Comparison of ENCODE assay signal across 12 mouse cellular contexts in the genomic region with DNA sequence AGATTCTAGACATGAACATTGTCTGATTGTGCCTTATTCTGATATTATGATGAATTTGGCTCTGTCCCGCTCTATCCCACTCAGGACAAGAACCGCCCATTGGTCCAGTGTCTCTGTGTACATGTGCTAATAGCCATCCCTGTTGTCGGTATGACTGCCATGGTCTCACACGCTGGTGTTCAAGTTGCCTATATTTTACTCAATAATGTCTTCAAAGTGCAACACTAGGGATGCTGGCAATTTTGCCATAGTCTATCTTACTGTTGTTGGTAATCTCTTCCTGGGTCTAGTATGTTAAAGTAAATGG. TPM values are rescaled to one million over a fixed set of nuclear protein-coding genes. Genes with fewer than 3 reads are reported as not detected.
A peak's percentile ranks its signal among the peaks of the same experiment; 100 is the strongest.
DNase-seq lines count a peak whose midpoint lies in the region; ATAC-seq and TF ChIP-seq lines count a peak whose summit lies in the region.
"Had no signal": no experiment of that assay in that cellular context is flagged by ENCODE, and none has a peak within 500 bp of the region (broad histone marks: within the 10 kb centered on the region; RNA-seq: fewer than 3 reads in every experiment).

No protein-coding gene starts in this region.

- no peak overlapping the region for H3K4me3 ChIP-seq in embryonic facial prominence, embryonic 11.5 days (ENCODE audit: low read depth, low read length)
- H3K4me3 ChIP-seq in embryonic facial prominence, embryonic 10.5 days = no peak overlapping the region; the same call in 1 of the 2 replicates
- no peak overlapping the region for H3K4me3 ChIP-seq in hindbrain, embryonic 12.5 days
- H3K4me3 ChIP-seq in hindbrain, embryonic 10.5 days = no peak overlapping the region
- no peak overlapping the region for H3K4me3 ChIP-seq in lung, embryonic 14.5 days (ENCODE audit: low read depth, low read length)
- H3K4me3 ChIP-seq in midbrain, embryonic 15.5 days = no peak overlapping the region
- H3K4me3 ChIP-seq: neural tube, embryonic 12.5 days had no signal

- 0 out of 2 replicates have a peak, but pooled peaks have one; percentile 17 for ATAC-seq in embryonic facial prominence, embryonic 11.5 days (replicated peaks; ENCODE audit: insufficient number of reproducible peaks, low FRiP score, low TSS enrichment, low read depth)
- 0 out of 2 replicates have a peak, but pooled peaks have one; percentile 54 for ATAC-seq in hindbrain, embryonic 12.5 days (ENCODE audit: low FRiP score)
- 0 out of 2 replicates have a peak, but pooled peaks have one; percentile 4 for ATAC-seq in lung, embryonic 14.5 days (ENCODE audit: insufficient read depth)
- peak; percentile 45; the same call in 1 of the 2 replicates for ATAC-seq in midbrain, embryonic 15.5 days (replicated peaks)

- no peaks in the 10 kb centered on the region for H3K36me3 ChIP-seq in embryonic facial prominence, embryonic 11.5 days (replicated peaks; ENCODE audit: control insufficient read depth, insufficient read depth, low read depth, low read length)
- no peaks in the 10 kb centered on the region for H3K36me3 ChIP-seq in embryonic facial prominence, embryonic 10.5 days (replicated peaks)
- H3K36me3 ChIP-seq in hindbrain, embryonic 12.5 days = no peaks in the 10 kb centered on the region
- no peaks in the 10 kb centered on the region for H3K36me3 ChIP-seq in hindbrain, embryonic 10.5 days
- no peaks in the 10 kb centered on the region for H3K36me3 ChIP-seq in lung, embryonic 14.5 days (ENCODE audit: insufficient read depth)
- H3K36me3 ChIP-seq in midbrain, embryonic 15.5 days (replicated peaks) = no peaks in the 10 kb centered on the region
- H3K36me3 ChIP-seq: embryonic facial prominence, embryonic 12.5 days; heart, embryonic 15.5 days; neural tube, embryonic 12.5 days had no signal

- H3K9ac ChIP-seq in embryonic facial prominence, embryonic 11.5 days (replicated peaks; ENCODE audit: low read length) = peak overlapping the region; percentile 25; the same call in 1 of the 2 replicates
- H3K9ac ChIP-seq in hindbrain, embryonic 12.5 days = peak overlapping the region; percentile 33; the same call in 1 of the 2 replicates
- no peak overlapping the region for H3K9ac ChIP-seq in lung, embryonic 14.5 days
- H3K9ac ChIP-seq in midbrain, embryonic 15.5 days = no peak overlapping the region
- H3K9ac ChIP-seq: liver, embryonic 14.5 days had no signal

- no peaks in the 10 kb centered on the region for H3K9me3 ChIP-seq in embryonic facial prominence, embryonic 11.5 days (replicated peaks; ENCODE audit: control insufficient read depth, low read length)
- H3K9me3 ChIP-seq in embryonic facial prominence, embryonic 10.5 days = no peaks in the 10 kb centered on the region
- H3K9me3 ChIP-seq in hindbrain, embryonic 12.5 days (replicated peaks) = no peaks in the 10 kb centered on the region
- no peaks in the 10 kb centered on the region for H3K9me3 ChIP-seq in hindbrain, embryonic 10.5 days
- no peaks in the 10 kb centered on the region for H3K9me3 ChIP-seq in lung, embryonic 14.5 days (ENCODE audit: low read depth, low read length)
- H3K9me3 ChIP-seq in midbrain, embryonic 15.5 days = no peaks in the 10 kb centered on the region
- H3K9me3 ChIP-seq: embryonic facial prominence, embryonic 12.5 days; heart, embryonic 15.5 days; neural tube, embryonic 12.5 days had no signal

- no peak overlapping the region for H3K27ac ChIP-seq in embryonic facial prominence, embryonic 11.5 days (replicated peaks; ENCODE audit: low read depth, low read length)
- H3K27ac ChIP-seq in embryonic facial prominence, embryonic 10.5 days (replicated peaks) = no peak overlapping the region
- no peak overlapping the region for H3K27ac ChIP-seq in hindbrain, embryonic 12.5 days
- H3K27ac ChIP-seq in hindbrain, embryonic 10.5 days = no peak overlapping the region
- H3K27ac ChIP-seq in lung, embryonic 14.5 days (ENCODE audit: low read depth) = no peak overlapping the region
- peak overlapping the region; percentile 40; the same call in 1 of the 2 replicates for H3K27ac ChIP-seq in midbrain, embryonic 15.5 days
- H3K27ac ChIP-seq: embryonic facial prominence, embryonic 12.5 days; heart, embryonic 15.5 days; liver, embryonic 14.5 days; neural tube, embryonic 12.5 days had no signal

- no peaks in the 10 kb centered on the region for H3K27me3 ChIP-seq in embryonic facial prominence, embryonic 11.5 days (ENCODE audit: control insufficient read depth, insufficient read depth, low read length)
- no peaks in the 10 kb centered on the region for H3K27me3 ChIP-seq in embryonic facial prominence, embryonic 10.5 days (replicated peaks; ENCODE audit: low read depth, poor library complexity, severe bottlenecking)
- H3K27me3 ChIP-seq in hindbrain, embryonic 12.5 days = no peaks in the 10 kb centered on the region
- no peaks in the 10 kb centered on the region for H3K27me3 ChIP-seq in hindbrain, embryonic 10.5 days (ENCODE audit: insufficient read depth, poor library complexity, severe bottlenecking)
- H3K27me3 ChIP-seq in lung, embryonic 14.5 days (ENCODE audit: insufficient read depth, low read length) = no peaks in the 10 kb centered on the region
- no peaks in the 10 kb centered on the region for H3K27me3 ChIP-seq in midbrain, embryonic 15.5 days (replicated peaks)
- H3K27me3 ChIP-seq: embryonic facial prominence, embryonic 12.5 days; heart, embryonic 15.5 days; neural tube, embryonic 12.5 days had no signal

- TF ChIP-seq CTCF in lung, embryonic 14.5 days (IDR thresholded peaks at IDR 0.05; ENCODE audit: low read depth) = no peak

- H3K4me1 ChIP-seq in embryonic facial prominence, embryonic 11.5 days (ENCODE audit: control insufficient read depth, insufficient read depth, low read length) = no peaks in the 10 kb centered on the region; the same call in 1 of the 2 replicates
- peaks cover 26% of the 10 kb centered on the region for H3K4me1 ChIP-seq in embryonic facial prominence, embryonic 10.5 days
- H3K4me1 ChIP-seq in hindbrain, embryonic 12.5 days = peaks cover 9% of the 10 kb centered on the region
- peaks cover 30% of the 10 kb centered on the region for H3K4me1 ChIP-seq in hindbrain, embryonic 10.5 days (replicated peaks)
- H3K4me1 ChIP-seq in lung, embryonic 14.5 days (ENCODE audit: insufficient read depth) = no peaks in the 10 kb centered on the region
- H3K4me1 ChIP-seq in midbrain, embryonic 15.5 days = peaks cover 10% of the 10 kb centered on the region

- no peak overlapping the region for H3K4me2 ChIP-seq in embryonic facial prominence, embryonic 11.5 days (ENCODE audit: low read depth, low read length)
- no peak overlapping the region for H3K4me2 ChIP-seq in hindbrain, embryonic 12.5 days (replicated peaks)
- H3K4me2 ChIP-seq in lung, embryonic 14.5 days = no peak overlapping the region
- no peak overlapping the region for H3K4me2 ChIP-seq in midbrain, embryonic 15.5 days

- no peak for DNase-seq in embryonic facial prominence, embryonic 11.5 days (ENCODE audit: low spot score)
- no peak for DNase-seq in embryonic facial prominence, embryonic 10.5 days (ENCODE audit: low spot score)
- DNase-seq in hindbrain, embryonic 10.5 days (ENCODE audit: low spot score) = no peak
- DNase-seq in lung, embryonic 14.5 days = no peak
- DNase-seq in lung, postnatal 25 days (ENCODE audit: low spot score) = no peak
- no peak for DNase-seq in adrenal gland, adult 2 months

- WGBS in embryonic facial prominence, embryonic 11.5 days = 86% methylated on average over 4 of the region's 4 CpGs
- whole genome bisulfite sequencing in embryonic facial prominence, embryonic 10.5 days = 90% methylated on average over 4 of the region's 4 CpGs
- 92% methylated on average over 4 of the region's 4 CpGs for WGBS in hindbrain, embryonic 12.5 days
- 87% methylated on average over 4 of the region's 4 CpGs for whole genome bisulfite sequencing in hindbrain, embryonic 10.5 days
- WGBS in lung, embryonic 14.5 days = 91% methylated on average over 4 of the region's 4 CpGs
- 86% methylated on average over 4 of the region's 4 CpGs for WGBS in midbrain, embryonic 15.5 days

RNA-seq across cellular contexts. Expression of gene Mmgt2, which starts 27.8 kb away (rescaled TPM):
- polyA plus RNA-seq in embryonic facial prominence, embryonic 11.5 days (2014; fragmentation: Nextera tagmentation; extraction: Ambion mirVana) = 44.4 and 49.9 TPM in 2 replicates
- 41.9 and 44.2 TPM in 2 replicates for polyA plus RNA-seq in embryonic facial prominence, embryonic 10.5 days (2016; fragmentation: Nextera tagmentation; extraction: Ambion mirVana)
- polyA plus RNA-seq in hindbrain, embryonic 12.5 days (2016; fragmentation: Nextera tagmentation; extraction: Ambion mirVana) = 34.5 and 38.7 TPM in 2 replicates
- polyA plus RNA-seq in hindbrain, embryonic 10.5 days (2016; fragmentation: Nextera tagmentation; extraction: Ambion mirVana) = 36.1 and 47.3 TPM in 2 replicates
- 42.7 and 42.8 TPM in 2 replicates for polyA plus RNA-seq in lung, embryonic 14.5 days (2014; fragmentation: Nextera tagmentation; extraction: Ambion mirVana)
- polyA plus RNA-seq in midbrain, embryonic 15.5 days (2015; fragmentation: Nextera tagmentation; extraction: Ambion mirVana) = 21.6 and 23.3 TPM in 2 replicates
- total RNA-seq in adrenal gland, adult 2 months (2021) = 10 to 100 TPM; 34.5 to 47.3 TPM
- 87.2 and 88.1 TPM in 2 replicates for polyA plus RNA-seq in adrenal gland, adult 2 months (2012; rRNA removed)

RNA-seq across cellular contexts. Expression of gene Lrrc75a, which starts 27.9 kb away (rescaled TPM):
- polyA plus RNA-seq in embryonic facial prominence, embryonic 11.5 days (2014; fragmentation: Nextera tagmentation; extraction: Ambion mirVana) = 14.2 and 16.8 TPM in 2 replicates
- polyA plus RNA-seq in embryonic facial prominence, embryonic 10.5 days (2016; fragmentation: Nextera tagmentation; extraction: Ambion mirVana) = 11.2 and 12.9 TPM in 2 replicates
- polyA plus RNA-seq in hindbrain, embryonic 12.5 days (2016; fragmentation: Nextera tagmentation; extraction: Ambion mirVana) = 18.0 and 19.1 TPM in 2 replicates
- 12.6 and 15.0 TPM in 2 replicates for polyA plus RNA-seq in hindbrain, embryonic 10.5 days (2016; fragmentation: Nextera tagmentation; extraction: Ambion mirVana)
- 14.1 and 16.4 TPM in 2 replicates for polyA plus RNA-seq in lung, embryonic 14.5 days (2014; fragmentation: Nextera tagmentation; extraction: Ambion mirVana)
- polyA plus RNA-seq in midbrain, embryonic 15.5 days (2015; fragmentation: Nextera tagmentation; extraction: Ambion mirVana) = 12.1 and 12.4 TPM in 2 replicates
- 10 to 100 TPM; 17.5 to 40.5 TPM for total RNA-seq in adrenal gland, adult 2 months (2021)
- 46.9 and 73.5 TPM in 2 replicates for polyA plus RNA-seq in adrenal gland, adult 2 months (2012; rRNA removed)

RNA-seq across cellular contexts. Expression of gene Zfp287, which starts 55.5 kb away (rescaled TPM):
- polyA plus RNA-seq in embryonic facial prominence, embryonic 11.5 days (2014; fragmentation: Nextera tagmentation; extraction: Ambion mirVana) = 11.6 and 11.9 TPM in 2 replicates
- 13.0 and 14.3 TPM in 2 replicates for polyA plus RNA-seq in embryonic facial prominence, embryonic 10.5 days (2016; fragmentation: Nextera tagmentation; extraction: Ambion mirVana)
- polyA plus RNA-seq in hindbrain, embryonic 12.5 days (2016; fragmentation: Nextera tagmentation; extraction: Ambion mirVana) = 20.8 and 21.1 TPM in 2 replicates
- 13.4 and 13.9 TPM in 2 replicates for polyA plus RNA-seq in hindbrain, embryonic 10.5 days (2016; fragmentation: Nextera tagmentation; extraction: Ambion mirVana)
- polyA plus RNA-seq in lung, embryonic 14.5 days (2014; fragmentation: Nextera tagmentation; extraction: Ambion mirVana) = 7.9 and 9.0 TPM in 2 replicates
- polyA plus RNA-seq in midbrain, embryonic 15.5 days (2015; fragmentation: Nextera tagmentation; extraction: Ambion mirVana) = 22.2 and 24.9 TPM in 2 replicates
- total RNA-seq in adrenal gland, adult 2 months (2021) = 1 to 10 TPM; 2.9 to 5.0 TPM
- 0.89 and 1.3 TPM in 2 replicates for polyA plus RNA-seq in adrenal gland, adult 2 months (2012; rRNA removed)

Comparison
In these comparisons a context has a peak if more than half of its experiments do, and no peak if none do; other contexts are left out.
1. ATAC-seq: peak in every context shown above with its lines; median percentile 54 in hindbrain, embryonic 12.5 days; 45 in midbrain, embryonic 15.5 days; 17 in embryonic facial prominence, embryonic 11.5 days; 4 in lung, embryonic 14.5 days.
2. H3K9ac ChIP-seq: peak in embryonic facial prominence, embryonic 11.5 days (single experiment) and hindbrain, embryonic 12.5 days (single experiment); none in lung, embryonic 14.5 days (single experiment) and midbrain, embryonic 15.5 days (single experiment).